23 mouse cellular contexts compared by ENCODE assay signal in genomic region chr7:123181787-123182701, GRCm38 (mm10). TPM values are rescaled to one million over a fixed set of nuclear protein-coding genes. Genes with fewer than 3 reads are reported as not detected.
A peak's percentile ranks its signal among the peaks of the same experiment; 100 is the strongest.
DNase-seq lines count a peak whose midpoint lies in the region; ATAC-seq and TF ChIP-seq lines count a peak whose summit lies in the region.
"Had no signal": no experiment of that assay in that cellular context is flagged by ENCODE, and none has a peak within 500 bp of the region (broad histone marks: within the 10 kb centered on the region; RNA-seq: fewer than 3 reads in every experiment).

No protein-coding gene starts in this region.

- no peak overlapping the region for H3K4me2 ChIP-seq in liver, embryonic 16.5 days (ENCODE audit: low read depth, low read length)
- no peak overlapping the region for H3K4me2 ChIP-seq in forebrain, embryonic 13.5 days
- H3K4me2 ChIP-seq: heart, embryonic 11.5 days; hindbrain, embryonic 14.5 days; limb, embryonic 15.5 days; midbrain, embryonic 13.5 days had no signal

- H3K27ac ChIP-seq in liver, embryonic 16.5 days (ENCODE audit: low read length) = no peak overlapping the region
- peak overlapping the region; percentile 82 for H3K27ac ChIP-seq in kidney, adult 2 months (ENCODE audit: insufficient read depth, low read depth, low read length)
- no peak overlapping the region for H3K27ac ChIP-seq in forebrain, embryonic 13.5 days
- H3K27ac ChIP-seq: hindbrain, embryonic 14.5 days; limb, embryonic 15.5 days; midbrain, embryonic 13.5 days had no signal

- ATAC-seq in liver, embryonic 16.5 days (ENCODE audit: low read depth) = 0 out of 2 replicates have a peak, but pooled peaks have one; percentile 56
- ATAC-seq in forebrain, embryonic 13.5 days = no peak
- ATAC-seq: forebrain, embryonic 14.5 days; liver, postnatal 0 days; midbrain, embryonic 13.5 days had no signal

- H3K4me3 ChIP-seq in liver, embryonic 16.5 days (ENCODE audit: low read depth, low read length) = no peak overlapping the region
- no peak overlapping the region for H3K4me3 ChIP-seq in kidney, adult 2 months (ENCODE audit: insufficient read depth, low read depth, low read length)
- H3K4me3 ChIP-seq in forebrain, embryonic 13.5 days = no peak overlapping the region
- H3K4me3 ChIP-seq: limb, embryonic 15.5 days; midbrain, embryonic 13.5 days; myocyte had no signal

- H3K4me1 ChIP-seq in liver, embryonic 16.5 days (ENCODE audit: control insufficient read depth, low read depth, low read length) = no peaks in the 10 kb centered on the region; the same call in 1 of the 2 replicates
- H3K4me1 ChIP-seq in kidney, adult 2 months (ENCODE audit: control insufficient read depth, insufficient read depth, low read length) = peaks cover 7% of the 10 kb centered on the region
- H3K4me1 ChIP-seq in forebrain, embryonic 13.5 days = no peaks in the 10 kb centered on the region
- H3K4me1 ChIP-seq: limb, embryonic 15.5 days; midbrain, embryonic 13.5 days had no signal

- no peak for TF ChIP-seq POLR2A in kidney, adult 2 months (IDR thresholded peaks at IDR 0.05; ENCODE audit: low read depth, low read length)

- H3K36me3 ChIP-seq in liver, embryonic 16.5 days (ENCODE audit: control insufficient read depth, insufficient read depth) = peaks cover 52% of the 10 kb centered on the region
- peaks cover 19% of the 10 kb centered on the region for H3K36me3 ChIP-seq in kidney, adult 2 months (ENCODE audit: control insufficient read depth, insufficient read depth, low read length)
- H3K36me3 ChIP-seq in forebrain, embryonic 13.5 days (ENCODE audit: poor library complexity, severe bottlenecking) = peaks cover 93% of the 10 kb centered on the region

- H3K27me3 ChIP-seq in liver, embryonic 16.5 days (ENCODE audit: control insufficient read depth, insufficient read depth, low read depth, low read length) = no peaks in the 10 kb centered on the region
- no peaks in the 10 kb centered on the region for H3K27me3 ChIP-seq in kidney, adult 2 months (replicated peaks; ENCODE audit: control insufficient read depth, insufficient read depth, low read length)
- no peaks in the 10 kb centered on the region for H3K27me3 ChIP-seq in forebrain, embryonic 13.5 days
- H3K27me3 ChIP-seq: limb, embryonic 15.5 days; midbrain, embryonic 13.5 days had no signal

- no peak for TF ChIP-seq CTCF in kidney, adult 2 months (conservative IDR thresholded peaks at IDR 0.05; ENCODE audit: insufficient read depth, insufficient read length, low read depth, low read length)

- no peak overlapping the region for H3K9ac ChIP-seq in liver, embryonic 16.5 days (ENCODE audit: low read depth, low read length)
- no peak overlapping the region for H3K9ac ChIP-seq in forebrain, embryonic 13.5 days
- H3K9ac ChIP-seq: hindbrain, embryonic 14.5 days; limb, embryonic 15.5 days; liver, postnatal 0 days; midbrain, embryonic 13.5 days had no signal

- 78% methylated on average over 20 of the region's 20 CpGs for WGBS in liver, embryonic 16.5 days (ENCODE audit: insufficient replicate concordance)
- 44% methylated on average over 20 of the region's 20 CpGs for WGBS in kidney, adult 2 months
- 88% methylated on average over 20 of the region's 20 CpGs for WGBS in forebrain, embryonic 13.5 days

- H3K9me3 ChIP-seq in liver, embryonic 16.5 days (replicated peaks; ENCODE audit: control insufficient read depth, low read length) = no peaks in the 10 kb centered on the region
- no peaks in the 10 kb centered on the region for H3K9me3 ChIP-seq in forebrain, embryonic 13.5 days (replicated peaks)
- H3K9me3 ChIP-seq: limb, embryonic 15.5 days; midbrain, embryonic 13.5 days had no signal

- no peak for DNase-seq in liver
- peak; percentile 70 for DNase-seq in kidney, adult 2 months
- peak; percentile 58 for DNase-seq in kidney, postnatal 10 days
- peak; percentile 20 for DNase-seq in lung, postnatal 25 days (ENCODE audit: low spot score)
- DNase-seq in urinary bladder, postnatal 4 days (ENCODE audit: low spot score in 2 of 2) = no peak
- no peak for DNase-seq in adrenal gland, postnatal 4 days (ENCODE audit: low spot score in 2 of 2)
- DNase-seq: adrenal gland, postnatal 36 days; cerebellum, adult 8-10 months; heart, postnatal 14 days; liver, postnatal 0 days; right cerebral cortex, postnatal 25 days; thymus, adult 18-20 months had no signal

RNA-seq across cellular contexts. Expression of gene Slc5a11, which starts 32.5 kb away (rescaled TPM):
- 0.21 and 0.58 TPM in 2 replicates for polyA plus RNA-seq in liver, embryonic 16.5 days (2015; fragmentation: Nextera tagmentation; extraction: Ambion mirVana)
- 107 and 133 TPM in 2 replicates for polyA plus RNA-seq in kidney, adult 2 months (2012; rRNA removed)
- 1 to 10 TPM in 1 of 2 experiments, not detected in 1; 3.0 TPM for total RNA-seq in adrenal gland, postnatal 4 days (2021)
- not detected in 2 replicates for polyA plus RNA-seq in forebrain, embryonic 13.5 days (2015; fragmentation: Nextera tagmentation; extraction: Ambion mirVana)
- total RNA-seq: adrenal gland, postnatal 36 days; gastrocnemius, postnatal 4 days; heart, postnatal 14 days; MEL had no signal
- polyA plus RNA-seq: embryonic facial prominence, embryonic 11.5 days; heart, embryonic 11.5 days; hindbrain, embryonic 14.5 days; limb, embryonic 15.5 days; myocyte had no signal

RNA-seq across cellular contexts. Expression of gene Tnrc6a, which starts 58.4 kb away (rescaled TPM):
- 11.9 and 12.7 TPM in 2 replicates for polyA plus RNA-seq in liver, embryonic 16.5 days (2015; fragmentation: Nextera tagmentation; extraction: Ambion mirVana)
- 28.9 and 33.4 TPM in 2 replicates for polyA plus RNA-seq in kidney, adult 2 months (2012; rRNA removed)
- total RNA-seq in adrenal gland, postnatal 4 days (2021) = 10 to 100 TPM; 70.3 to 76.4 TPM
- 49.9 and 62.0 TPM in 2 replicates for polyA plus RNA-seq in forebrain, embryonic 13.5 days (2015; fragmentation: Nextera tagmentation; extraction: Ambion mirVana)

Comparison
In these comparisons a context has a peak if more than half of its experiments do, and no peak if none do; other contexts are left out.
1. DNase-seq: peak in kidney, adult 2 months (single experiment), kidney, postnatal 10 days (single experiment) and lung, postnatal 25 days (single experiment); none in liver (single experiment), urinary bladder, postnatal 4 days (0 of 2) and adrenal gland, postnatal 4 days (0 of 2).
2. RNA of gene Slc5a11, which starts 32.5 kb away (polyA plus RNA-seq): 107 to 133 TPM in kidney, adult 2 months; 0.21 to 0.58 TPM in liver, embryonic 16.5 days and not detected in forebrain, embryonic 13.5 days; every median in the first group is over 10 times any median in the second.